Mouse (Mus musculus) heart, postnatal 0 days (tissue): Measurements from ENCODE around the gene Fam117b.

Experiments used
- CTCF ChIP-seq: IDR thresholded peaks from 2 replicates; pipeline ENCODE4 v1.5.1; 2016; ENCODE audit warnings: antibody characterized with exemption, control low read depth, low read depth
- EP300 ChIP-seq: IDR thresholded peaks from 2 replicates; pipeline ENCODE4 v1.6.1; 2016; ENCODE audit warnings: antibody characterized with exemption, low read depth

DNA sequence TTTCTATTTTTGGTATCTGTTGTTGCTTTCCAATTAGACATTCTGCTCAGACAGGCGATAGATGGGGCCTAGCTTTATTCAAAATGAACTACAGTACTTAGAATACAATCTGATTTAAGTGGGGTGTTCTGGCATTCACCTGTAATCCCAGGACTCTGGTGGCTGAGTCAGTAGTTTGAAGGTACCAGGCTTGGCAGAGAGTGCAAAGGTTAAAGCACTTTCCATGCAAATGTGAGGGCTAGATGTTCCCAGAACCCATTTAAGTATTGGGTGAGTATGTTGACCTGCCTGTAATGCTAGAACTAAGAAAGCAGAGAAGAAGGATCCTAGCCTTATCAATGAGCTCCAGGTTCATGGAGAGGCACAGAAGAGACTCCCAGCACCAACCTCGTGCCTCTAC is 6.9 kb upstream of the Fam117b start:
- no peak for TF ChIP-seq CTCF
- no peak for TF ChIP-seq EP300
